Mouse (Mus musculus): Measurements from ENCODE around the gene Fam19a1. TPM values are rescaled to one million over a fixed set of nuclear protein-coding genes. Genes with fewer than 3 reads are reported as not detected.

The Fam19a1 gene
- polyA plus RNA-seq, 1 experiment: 4.0 TPM

GRCm38 (mm10) chr6:96541600-96541999 lies 428.6 kb downstream of the Fam19a1 start:
- Histone ChIP-seq H3K4me1 (ENCODE audit: control insufficient read depth, insufficient read depth, low read length) (no peaks in the 10 kb centered on the region), H3K27ac (ENCODE audit: insufficient read depth, low read length) (no peak overlapping the region), H3K27me3 (ENCODE audit: control insufficient read depth, insufficient read depth, low read length) (no peaks in the 10 kb centered on the region), H3K4me3 (replicated peaks; ENCODE audit: insufficient read depth, low read depth, low read length) (no peak overlapping the region)
- DNase-seq: no peak
- WGBS: 43% methylated on average over 2 of the region's 2 CpGs
- TF ChIP-seq CTCF (IDR thresholded peaks at IDR 0.05; ENCODE audit: borderline replicate concordance, insufficient read depth, low read depth, low read length) (no peak), POLR2A (IDR thresholded peaks at IDR 0.05; ENCODE audit: borderline replicate concordance, insufficient read depth, low read length) (no peak)

- TF ChIP-seq CTCF (IDR thresholded peaks at IDR 0.05; ENCODE audit: borderline replicate concordance, insufficient read depth, low read depth, low read length) (no peak), POLR2A (IDR thresholded peaks at IDR 0.05; ENCODE audit: borderline replicate concordance, insufficient read depth, low read length) (no peak)
- WGBS: 13% methylated on average over 3 of the region's 3 CpGs
- no peak for DNase-seq
- Histone ChIP-seq H3K27me3 (ENCODE audit: control insufficient read depth, insufficient read depth, low read length) (no peaks in the 10 kb centered on the region), H3K27ac (ENCODE audit: insufficient read depth, low read length) (no peak overlapping the region), H3K4me1 (ENCODE audit: control insufficient read depth, insufficient read depth, low read length) (no peaks in the 10 kb centered on the region), H3K4me3 (replicated peaks; ENCODE audit: insufficient read depth, low read depth, low read length) (no peak overlapping the region)
Measured at GRCm38 (mm10) chr6:96544832-96545231, 431.9 kb downstream of the Fam19a1 start.

GRCm38 (mm10) chr6:96550431-96550830 lies 437.5 kb downstream of the Fam19a1 start:
- H3K27ac ChIP-seq (ENCODE audit: insufficient read depth, low read length): no peak overlapping the region
- no peak for TF ChIP-seq CTCF (IDR thresholded peaks at IDR 0.05; ENCODE audit: borderline replicate concordance, insufficient read depth, low read depth, low read length)
- no peak for TF ChIP-seq POLR2A (IDR thresholded peaks at IDR 0.05; ENCODE audit: borderline replicate concordance, insufficient read depth, low read length)
- no peak for DNase-seq

GRCm38 (mm10) chr6:96578649-96579048 lies 465.7 kb downstream of the Fam19a1 start:
- DNase-seq: no peak
- no peak for TF ChIP-seq CTCF (IDR thresholded peaks at IDR 0.05; ENCODE audit: borderline replicate concordance, insufficient read depth, low read depth, low read length)
- WGBS: 84% methylated on average over 5 of the region's 5 CpGs
- no peaks in the 10 kb centered on the region for H3K4me1 ChIP-seq (ENCODE audit: control insufficient read depth, insufficient read depth, low read length)
- no peak overlapping the region for H3K27ac ChIP-seq (ENCODE audit: insufficient read depth, low read length)
- no peaks in the 10 kb centered on the region for H3K27me3 ChIP-seq (ENCODE audit: control insufficient read depth, insufficient read depth, low read length)
- H3K4me3 ChIP-seq (replicated peaks; ENCODE audit: insufficient read depth, low read depth, low read length): no peak overlapping the region

More at GRCm38 (mm10) chr6:96550431-96550830, 437.5 kb downstream of the Fam19a1 start:
- Histone ChIP-seq H3K4me3 (replicated peaks; ENCODE audit: insufficient read depth, low read depth, low read length) (no peak overlapping the region), H3K27me3 (ENCODE audit: control insufficient read depth, insufficient read depth, low read length) (no peaks in the 10 kb centered on the region), H3K4me1 (ENCODE audit: control insufficient read depth, insufficient read depth, low read length) (no peaks in the 10 kb centered on the region)
- WGBS: 92% methylated on average over 4 of the region's 4 CpGs

DNA sequence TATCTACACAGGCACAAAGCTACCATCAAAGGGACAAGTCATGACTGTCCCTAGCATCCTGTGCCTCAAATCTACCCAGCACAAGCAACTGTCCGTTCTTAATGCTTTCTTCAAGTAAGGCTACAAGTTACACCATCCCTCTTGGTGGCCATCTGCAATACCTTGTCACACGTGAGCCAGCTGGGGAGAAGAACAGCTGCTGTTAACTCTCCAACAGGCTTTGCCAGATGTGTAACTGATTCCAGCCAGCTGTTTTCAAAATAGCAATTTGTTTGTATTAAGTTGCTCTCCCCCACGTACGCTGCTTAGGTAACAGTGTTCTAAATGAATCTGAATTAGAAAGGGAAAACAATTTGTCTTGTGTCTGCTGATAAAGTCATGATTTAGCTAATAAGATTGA lies 467.8 kb downstream of the Fam19a1 start:
- WGBS: 82% methylated on average over 4 of the region's 4 CpGs
- Histone ChIP-seq H3K27me3 (ENCODE audit: control insufficient read depth, insufficient read depth, low read length) (no peaks in the 10 kb centered on the region), H3K4me1 (ENCODE audit: control insufficient read depth, insufficient read depth, low read length) (no peaks in the 10 kb centered on the region), H3K4me3 (replicated peaks; ENCODE audit: insufficient read depth, low read depth, low read length) (no peak overlapping the region), H3K27ac (ENCODE audit: insufficient read depth, low read length) (no peak overlapping the region)
- no peak for DNase-seq
- no peak for TF ChIP-seq CTCF (IDR thresholded peaks at IDR 0.05; ENCODE audit: borderline replicate concordance, insufficient read depth, low read depth, low read length)
- no peak for TF ChIP-seq POLR2A (IDR thresholded peaks at IDR 0.05; ENCODE audit: borderline replicate concordance, insufficient read depth, low read length)

DNA sequence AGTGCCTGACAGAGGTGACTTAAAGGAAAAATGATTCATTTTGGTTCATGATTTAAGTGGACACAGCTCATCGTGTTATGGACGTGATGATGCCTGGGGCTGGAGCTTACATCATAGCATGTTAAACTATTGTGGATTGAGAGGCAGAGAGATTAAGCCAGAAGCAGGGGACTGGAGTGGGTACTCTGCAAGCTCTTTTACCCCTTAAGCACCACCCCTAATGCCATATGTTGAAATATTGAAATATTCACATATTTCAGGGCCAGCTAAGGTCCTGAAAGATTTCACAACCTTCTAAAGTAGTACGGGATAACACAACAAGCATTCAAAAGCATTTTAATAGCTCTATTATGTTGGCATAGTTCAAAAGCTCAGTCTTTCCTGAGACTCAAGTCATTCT lies 468.2 kb downstream of the Fam19a1 start:
- H3K27me3 ChIP-seq (ENCODE audit: control insufficient read depth, insufficient read depth, low read length): no peaks in the 10 kb centered on the region
- no peak for TF ChIP-seq CTCF (IDR thresholded peaks at IDR 0.05; ENCODE audit: borderline replicate concordance, insufficient read depth, low read depth, low read length)
- no peak for TF ChIP-seq POLR2A (IDR thresholded peaks at IDR 0.05; ENCODE audit: borderline replicate concordance, insufficient read depth, low read length)
- WGBS: 81% methylated on average over 3 of the region's 3 CpGs
- H3K4me1 ChIP-seq (ENCODE audit: control insufficient read depth, insufficient read depth, low read length): no peaks in the 10 kb centered on the region
- no peak for DNase-seq
- H3K27ac ChIP-seq (ENCODE audit: insufficient read depth, low read length): no peak overlapping the region
- H3K4me3 ChIP-seq (replicated peaks; ENCODE audit: insufficient read depth, low read depth, low read length): no peak overlapping the region

DNA sequence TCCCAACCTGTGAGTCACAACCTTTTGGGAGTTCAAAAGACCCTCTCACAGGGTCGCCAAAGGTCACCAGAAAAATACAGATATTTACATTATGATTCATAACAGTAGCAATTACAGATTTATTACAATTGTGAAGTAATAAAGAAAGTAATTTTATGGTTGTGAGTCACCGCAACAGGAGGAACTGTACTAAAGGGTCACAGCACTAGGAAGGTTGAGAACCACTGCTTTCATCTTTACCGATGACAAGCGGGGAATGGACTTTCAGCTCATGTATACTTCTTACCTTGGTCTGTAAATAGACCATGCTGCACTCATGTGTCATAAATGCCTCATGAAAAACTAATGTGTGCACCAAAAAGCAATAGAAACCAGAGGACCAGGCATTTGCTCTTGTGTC lies 474.5 kb downstream of the Fam19a1 start:
- WGBS: 99% methylated on average over 4 of the region's 4 CpGs
- DNase-seq: no peak
- H3K4me3 ChIP-seq (replicated peaks; ENCODE audit: insufficient read depth, low read depth, low read length): no peak overlapping the region
- H3K4me1 ChIP-seq (ENCODE audit: control insufficient read depth, insufficient read depth, low read length): no peaks in the 10 kb centered on the region
- no peak overlapping the region for H3K27ac ChIP-seq (ENCODE audit: insufficient read depth, low read length)
- no peaks in the 10 kb centered on the region for H3K27me3 ChIP-seq (ENCODE audit: control insufficient read depth, insufficient read depth, low read length)
- no peak for TF ChIP-seq POLR2A (IDR thresholded peaks at IDR 0.05; ENCODE audit: borderline replicate concordance, insufficient read depth, low read length)
- no peak for TF ChIP-seq CTCF (IDR thresholded peaks at IDR 0.05; ENCODE audit: borderline replicate concordance, insufficient read depth, low read depth, low read length)

GRCm38 (mm10) chr6:96593031-96593430 lies 480.1 kb downstream of the Fam19a1 start:
- TF ChIP-seq POLR2A (IDR thresholded peaks at IDR 0.05; ENCODE audit: borderline replicate concordance, insufficient read depth, low read length) (no peak), CTCF (IDR thresholded peaks at IDR 0.05; ENCODE audit: borderline replicate concordance, insufficient read depth, low read depth, low read length) (no peak)
- Histone ChIP-seq H3K4me1 (ENCODE audit: control insufficient read depth, insufficient read depth, low read length) (no peaks in the 10 kb centered on the region), H3K27ac (ENCODE audit: insufficient read depth, low read length) (no peak overlapping the region), H3K27me3 (ENCODE audit: control insufficient read depth, insufficient read depth, low read length) (no peaks in the 10 kb centered on the region), H3K4me3 (replicated peaks; ENCODE audit: insufficient read depth, low read depth, low read length) (no peak overlapping the region)
- no peak for DNase-seq
- WGBS: 72% methylated on average over 1 of the region's 1 CpGs
